Mouse (Mus musculus) brain, embryonic 14.5 days (tissue): ENCODE data around the gene Cebpz. TPM values are rescaled to one million over a fixed set of nuclear protein-coding genes. Genes with fewer than 3 reads are reported as not detected.

ENCODE experiments used
- DNase-seq: peaks from one replicate; pipeline ENCODE4 v3.0.0-alpha.2; 2011; ENCODE audit warnings: low read depth
- CTCF ChIP-seq: fragments of 200-500 bp; IDR thresholded peaks from 2 replicates; pipeline ENCODE4 v1.5.1; 2012; ENCODE audit warnings: inconsistent platforms, mild to moderate bottlenecking, moderate library complexity, borderline replicate concordance; ENCODE audit not compliant: insufficient read depth, insufficient read length; ENCODE audit errors: extremely low read depth
- POLR2A ChIP-seq: fragments of 200-500 bp; IDR thresholded peaks from 2 replicates; pipeline ENCODE4 v1.6.1; 2012; ENCODE audit warnings: mild to moderate bottlenecking, inconsistent platforms, borderline replicate concordance; ENCODE audit not compliant: poor library complexity, insufficient read depth, insufficient read length, severe bottlenecking; ENCODE audit errors: extremely low read depth
- polyA plus RNA-seq: library from polyadenylated mRNA; depleted of rRNA; stranded (reverse); fragments of >200 nt; gene quantifications from 2 replicates; pipeline ENCODE4 v1.2.3, GENCODE M21; 2012; rRNA removed

The Cebpz gene
- 18.3 and 23.3 TPM in 2 replicates for polyA plus RNA-seq

GRCm38 (mm10) chr17:78936466-78937228, at the start of gene Cebpz, which contains the start of gene Ndufaf7:
Gene Cebpz, minus strand, starts transcription at chr17:78937066.
Gene Ndufaf7, plus strand, starts transcription at chr17:78937136.
- TF ChIP-seq CTCF, result no peak
- peak; percentile 41; the same call in 1 of the 2 replicates for TF ChIP-seq POLR2A
- peak; percentile 99 for DNase-seq

DNA sequence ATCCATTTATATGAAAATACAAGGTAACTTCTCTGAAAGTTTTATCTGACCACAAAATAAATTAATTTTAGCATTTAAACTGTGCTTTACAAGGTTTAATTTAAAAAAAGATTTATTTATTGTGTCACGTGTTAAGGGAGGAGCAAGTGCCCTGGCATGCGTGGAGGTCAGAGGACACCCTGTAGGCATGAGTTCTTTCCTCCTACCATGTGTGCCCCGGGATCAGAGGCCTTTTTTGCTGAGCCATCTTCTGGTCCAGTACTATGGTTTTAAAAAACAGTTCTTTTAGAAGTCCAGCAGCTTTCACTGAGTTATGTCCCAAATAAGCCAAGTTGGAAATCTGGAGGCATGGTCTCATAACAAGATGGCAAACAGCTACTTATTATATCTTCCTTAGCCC, 46.9 kb upstream of the Cebpz start:
- TF ChIP-seq POLR2A (no peak), CTCF (no peak)
- DNase-seq, result no peak

GRCm38 (mm10) chr17:78983166-78983565, 46.3 kb upstream of the Cebpz start:
- DNase-seq, result no peak
- no peak for TF ChIP-seq POLR2A

DNA sequence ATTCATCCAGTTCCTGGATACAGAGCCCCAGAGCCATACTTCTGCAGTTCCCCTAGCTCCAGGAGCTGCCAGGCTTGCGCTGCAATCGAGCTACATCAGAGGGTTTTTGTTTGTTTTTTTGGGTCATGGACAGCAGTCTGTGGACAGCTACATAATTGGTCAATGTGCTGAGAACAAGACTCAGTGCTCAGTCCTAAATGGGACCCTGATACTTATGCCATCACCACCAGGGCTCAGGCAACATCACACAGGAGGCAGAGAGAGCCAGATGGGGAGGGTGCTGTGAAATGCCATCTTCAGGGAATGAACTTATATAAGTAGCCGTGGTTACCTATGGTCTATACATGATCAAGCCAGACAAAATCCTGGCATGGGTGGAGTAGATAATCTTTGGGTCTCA, 31.6 kb upstream of the Cebpz start:
- DNase-seq, result no peak
- no peak for TF ChIP-seq CTCF
- no peak for TF ChIP-seq POLR2A

- DNase-seq, result no peak
- TF ChIP-seq POLR2A (no peak), CTCF (no peak)
Measured at GRCm38 (mm10) chr17:78966092-78966883, 29.4 kb upstream of the Cebpz start.

DNA sequence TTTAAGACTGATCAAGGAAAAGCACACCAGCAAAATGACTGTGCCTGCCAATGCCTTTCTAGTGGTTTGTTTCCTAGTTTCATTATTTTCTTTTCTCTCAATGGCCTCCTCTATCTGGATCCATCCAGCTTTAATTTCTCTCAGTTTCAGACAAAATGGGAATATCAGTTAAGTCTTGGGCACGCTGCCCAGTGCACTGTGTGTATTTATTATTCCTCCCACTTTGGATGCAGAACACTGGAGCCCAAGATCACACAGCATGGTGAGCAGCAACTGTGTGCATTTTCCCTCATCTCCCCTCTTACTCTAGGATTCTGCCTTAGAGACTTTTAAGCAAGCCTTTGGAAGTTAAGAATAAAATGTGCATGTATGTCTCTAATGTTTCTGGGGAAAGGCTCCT, 27.5 kb upstream of the Cebpz start:
- TF ChIP-seq POLR2A (no peak), CTCF (no peak)
- DNase-seq, result peak; percentile 61

GRCm38 (mm10) chr17:78959473-78959872, 22.6 kb upstream of the Cebpz start:
- DNase-seq, result no peak
- TF ChIP-seq CTCF, result no peak
- TF ChIP-seq POLR2A, result no peak

DNA sequence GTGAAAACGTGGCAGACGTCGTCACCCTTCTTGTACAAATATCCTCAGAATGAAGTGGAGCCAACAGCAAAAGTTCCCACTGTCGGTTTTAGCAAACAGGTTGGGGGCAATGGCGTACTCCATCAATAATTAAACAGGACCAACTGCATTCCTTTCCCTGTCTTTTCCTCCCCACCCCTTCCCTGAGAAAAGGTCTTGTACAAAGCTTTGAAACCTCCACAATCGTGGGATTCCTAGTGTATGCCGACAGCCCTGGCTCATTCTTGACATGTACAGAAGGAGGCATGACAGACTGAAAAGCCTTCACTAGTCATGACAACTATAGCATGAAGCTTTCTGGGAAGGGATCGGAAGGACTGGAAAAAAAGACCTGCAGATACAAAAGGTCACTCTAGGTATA, 16.4 kb upstream of the Cebpz start:
- DNase-seq, result no peak
- no peak for TF ChIP-seq POLR2A
- no peak for TF ChIP-seq CTCF

- DNase-seq, result no peak
- TF ChIP-seq POLR2A (no peak), CTCF (no peak)
Measured at GRCm38 (mm10) chr17:78952070-78952469, 15.2 kb upstream of the Cebpz start.

DNA sequence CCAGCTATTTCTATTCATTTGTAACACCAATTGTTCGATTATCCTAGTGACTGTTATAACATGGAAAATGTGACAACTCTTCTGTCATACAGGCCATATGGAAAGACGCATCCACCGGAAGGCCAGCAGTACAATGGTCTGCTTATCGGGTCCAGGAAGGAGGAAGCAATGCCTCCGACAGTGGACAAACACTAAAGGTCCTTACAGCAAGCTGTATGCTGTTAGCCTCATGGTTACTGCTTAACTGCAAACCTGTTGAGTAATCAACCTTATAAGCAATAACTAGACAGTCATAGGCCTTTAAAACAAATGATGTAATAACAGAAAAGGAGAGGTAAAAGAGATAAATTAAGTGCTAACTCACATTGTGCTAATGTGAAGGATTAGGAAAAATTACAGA, 14.4 kb upstream of the Cebpz start:
- no peak for TF ChIP-seq POLR2A
- TF ChIP-seq CTCF, result no peak
- no peak for DNase-seq

GRCm38 (mm10) chr17:78942579-78942978, 5.7 kb upstream of the Cebpz start:
- DNase-seq, result no peak
- TF ChIP-seq POLR2A (no peak), CTCF (no peak)

DNA sequence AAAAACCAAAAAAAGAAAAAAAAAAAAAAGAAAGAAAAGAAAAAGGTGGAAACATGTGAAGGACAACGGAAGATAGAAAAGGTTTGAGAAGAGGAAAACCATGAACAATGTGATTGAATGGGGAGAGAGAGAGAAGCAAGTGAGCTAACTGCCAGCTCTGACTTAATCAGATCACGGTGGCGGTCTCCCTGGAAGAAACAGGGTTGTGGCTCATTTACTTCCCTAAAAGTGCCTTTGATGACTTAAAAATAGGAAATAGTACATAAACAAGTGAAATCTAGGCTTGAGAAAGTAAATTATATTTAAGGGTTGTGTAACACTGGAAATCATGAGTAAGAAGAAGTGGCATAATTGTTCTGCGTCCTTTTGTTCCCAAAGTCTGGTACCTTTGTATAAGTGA, 2.1 kb upstream of the Cebpz start:
- DNase-seq, result no peak
- no peak for TF ChIP-seq CTCF
- no peak for TF ChIP-seq POLR2A

DNA sequence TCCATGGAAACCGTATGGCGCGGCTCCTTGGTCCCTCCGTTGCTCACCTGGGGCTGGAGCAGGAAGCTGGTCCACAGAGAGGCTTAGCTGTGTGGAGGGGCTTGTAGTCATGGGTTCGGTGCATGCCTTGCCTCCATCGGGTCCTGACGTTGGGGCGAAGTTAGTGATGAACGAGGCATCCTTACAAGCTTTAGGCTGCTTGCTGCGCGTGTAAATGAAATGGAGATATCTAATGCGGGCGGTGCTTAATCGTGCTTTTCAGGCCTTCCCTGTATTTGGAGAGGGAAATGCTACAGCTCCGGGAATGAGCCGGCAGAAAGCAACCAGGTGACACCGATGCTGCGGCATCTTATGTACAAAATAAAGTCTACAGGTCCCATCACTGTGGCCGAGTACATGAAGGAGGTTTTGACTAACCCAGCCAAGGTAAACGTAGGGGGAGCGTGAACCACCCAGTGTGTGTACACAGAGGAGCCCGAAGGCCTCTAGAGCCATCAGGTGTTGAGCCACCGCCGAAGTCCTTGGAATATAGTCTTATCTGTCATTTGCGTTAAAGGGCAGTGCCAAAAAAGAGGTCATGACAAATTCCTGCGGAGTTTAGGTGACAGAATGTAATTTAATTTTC, 475 bp upstream of the Cebpz start:
- no peak for DNase-seq
- TF ChIP-seq POLR2A, result no peak
- TF ChIP-seq CTCF, result no peak

DNA sequence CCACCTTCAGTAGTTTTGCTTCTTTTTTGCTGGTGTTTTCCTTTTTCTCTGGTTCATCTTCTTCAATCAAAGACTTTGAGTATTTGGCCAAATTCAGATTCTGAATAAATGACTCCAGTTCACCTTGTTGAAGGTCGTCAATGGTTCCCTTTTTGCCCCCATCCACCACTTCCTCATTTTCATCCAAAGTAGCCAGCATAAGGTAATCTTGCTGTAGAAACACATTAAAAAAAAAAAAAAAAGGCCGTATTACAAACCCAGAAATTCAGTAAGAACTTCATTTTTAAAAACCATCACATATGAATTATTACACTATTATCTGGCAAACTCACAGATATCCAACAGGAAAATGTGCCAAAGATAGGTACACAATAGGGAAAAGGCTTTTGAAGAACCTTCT, 1.0 kb downstream of the Cebpz start:
- TF ChIP-seq CTCF (no peak), POLR2A (no peak)
- no peak for DNase-seq

GRCm38 (mm10) chr17:78917696-78918095, 19.2 kb downstream of the Cebpz start:
- no peak for TF ChIP-seq CTCF
- TF ChIP-seq POLR2A, result no peak
- DNase-seq, result no peak
